Mouse (Mus musculus) liver, postnatal 0 days (tissue): ENCODE measurements around the gene Gm13030. TPM values are rescaled to one million over a fixed set of nuclear protein-coding genes. Genes with fewer than 3 reads are reported as not detected.
"Not testable (repeated sequence)": the region's sequence is repeated elsewhere in the genome, so short reads cannot be mapped to it uniquely, and the experiment has no call there.

ENCODE experiments used
- ATAC-seq: fragments of 200-750 bp; cut with Nextera tagmentation; 2 replicates; pipeline ENCODE4 v1.8.0; 2017; ENCODE audit warnings: mild to moderate bottlenecking, moderate library complexity
- DNase-seq: peaks from one replicate; pipeline ENCODE4 v3.0.0-alpha.2; 2016
- H3K27ac ChIP-seq: fragments of 300-500 bp; sonication (generic); 2 replicates; pipeline ENCODE4 v1.5.1; 2014; ENCODE audit warnings: antibody characterized with exemption, moderate library complexity, mild to moderate bottlenecking, low read depth
- H3K27me3 ChIP-seq: fragments of 300-500 bp; sonication (generic); 2 replicates; pipeline ENCODE4 v1.6.1; 2014; ENCODE audit warnings: low read length, control low read depth, mixed read lengths; ENCODE audit not compliant: insufficient read depth
- H3K36me3 ChIP-seq: fragments of 300-500 bp; sonication (generic); replicated peaks from 2 replicates; pipeline ENCODE4 v1.6.1; 2014; ENCODE audit warnings: mild to moderate bottlenecking, control low read depth, low read length, moderate library complexity, mixed read lengths; ENCODE audit not compliant: insufficient read depth
- H3K4me1 ChIP-seq: fragments of 300-500 bp; sonication (generic); 2 replicates; pipeline ENCODE4 v1.6.1; 2014; ENCODE audit warnings: antibody characterized with exemption, mild to moderate bottlenecking, control low read depth; ENCODE audit not compliant: insufficient read depth
- H3K4me2 ChIP-seq: fragments of 300-500 bp; sonication (generic); 2 replicates; pipeline ENCODE4 v1.6.1; 2014; ENCODE audit warnings: low read depth, mild to moderate bottlenecking, low read length, moderate library complexity, mixed read lengths
- H3K4me3 ChIP-seq: fragments of 300-500 bp; sonication (generic); 2 replicates; pipeline ENCODE4 v1.5.1; 2014; ENCODE audit warnings: low read depth, low read length
- H3K9ac ChIP-seq: fragments of 300-500 bp; sonication (generic); replicated peaks from 2 replicates; pipeline ENCODE4 v1.6.1; 2014; ENCODE audit warnings: mild to moderate bottlenecking, moderate library complexity
- H3K9me3 ChIP-seq: fragments of 300-500 bp; sonication (generic); 2 replicates; pipeline ENCODE4 v1.6.1; 2016; ENCODE audit warnings: mild to moderate bottlenecking, control low read depth, low read length, mixed read lengths
- CTCF ChIP-seq: sonication (generic); IDR thresholded peaks from 2 replicates; pipeline ENCODE4 v1.5.1; 2016; ENCODE audit warnings: antibody characterized with exemption, low read depth
- EP300 ChIP-seq: IDR thresholded peaks from 2 replicates; pipeline ENCODE4 v1.6.1; 2016; ENCODE audit warnings: antibody characterized with exemption, low read depth, mild to moderate bottlenecking
- WGBS: fragments of 180-500 bp; shearing (Covaris S2); extraction: QIAGEN DNeasy Blood & Tissue Kit; methylation state at CpG from one replicate; pipeline ENCODE4 v1.1.7; 2014; ENCODE audit not compliant: insufficient replicate concordance; 5-methylcytosine and 5-hydroxymethylcytosine counted together
- polyA plus RNA-seq: library from polyadenylated mRNA; unstranded; fragments of >200 nt; fragmentation: Nextera tagmentation; extraction: Ambion mirVana; gene quantifications from 2 replicates; pipeline ENCODE4 v1.2.1, GENCODE M21; 2015

Gm13030 gene
- polyA plus RNA-seq, 1 experiment from 2014 or later, result not detected

DNA sequence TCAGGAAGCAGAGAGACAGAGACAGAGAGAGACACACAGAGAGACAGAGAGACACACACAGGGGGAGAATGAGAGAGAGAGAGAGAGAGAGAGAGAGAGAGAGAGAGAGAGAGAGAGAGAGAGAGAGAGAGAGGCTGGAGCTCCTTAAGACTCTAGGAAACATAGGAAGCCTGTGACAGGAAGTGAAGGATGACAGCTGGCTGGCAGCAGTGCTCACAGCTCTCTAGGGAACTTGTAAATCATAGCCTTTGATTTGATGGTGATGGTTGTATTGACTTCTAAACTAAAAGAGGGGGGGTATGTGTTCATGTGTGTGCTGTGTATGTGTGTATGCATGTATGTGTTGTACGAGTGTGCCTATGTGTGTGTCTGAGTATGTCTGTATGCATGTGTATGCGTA lies 2.2 kb upstream of the Gm13030 start:
- H3K27me3 ChIP-seq, result no peaks in the 10 kb centered on the region
- H3K27ac ChIP-seq, result no peak overlapping the region
- H3K36me3 ChIP-seq, result no peaks in the 10 kb centered on the region
- no peaks in the 10 kb centered on the region for H3K9me3 ChIP-seq
- DNase-seq (no peak), ATAC-seq (no peak)
- H3K4me1 ChIP-seq, result no peaks in the 10 kb centered on the region
- TF ChIP-seq CTCF (no peak), EP300 (no peak)
- H3K4me3 ChIP-seq, result no peak overlapping the region
- 90% methylated on average over 2 of the region's 2 CpGs for WGBS
- H3K4me2 ChIP-seq, result no peak overlapping the region
- H3K9ac ChIP-seq, result no peak overlapping the region

DNA sequence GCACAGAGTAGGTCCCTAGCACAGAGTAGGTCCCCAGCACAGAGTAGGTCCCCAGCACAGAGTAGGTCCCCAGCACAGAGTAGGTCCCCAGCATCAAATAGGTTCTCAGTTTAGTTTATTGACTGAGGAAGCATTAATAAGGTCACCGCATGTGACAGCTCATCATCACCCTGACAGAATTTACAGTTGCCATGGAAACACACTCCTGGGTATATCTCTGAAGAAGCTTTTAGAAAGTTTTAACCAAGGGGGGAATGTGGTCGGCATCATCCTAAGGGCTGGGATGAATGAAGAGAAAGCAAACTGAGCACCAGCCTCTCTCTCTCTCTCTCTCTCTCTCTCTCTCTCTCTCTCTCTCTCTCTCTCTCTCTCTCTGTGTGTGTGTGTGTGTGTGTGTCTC lies 1.5 kb upstream of the Gm13030 start:
- DNase-seq, H3K27ac ChIP-seq, H3K4me1 ChIP-seq, H3K9me3 ChIP-seq, H3K9ac ChIP-seq, ATAC-seq, H3K4me3 ChIP-seq, H3K27me3 ChIP-seq, H3K36me3 ChIP-seq, H3K4me2 ChIP-seq: not testable (repeated sequence)
- WGBS, result 87% methylated on average over 2 of the region's 2 CpGs

DNA sequence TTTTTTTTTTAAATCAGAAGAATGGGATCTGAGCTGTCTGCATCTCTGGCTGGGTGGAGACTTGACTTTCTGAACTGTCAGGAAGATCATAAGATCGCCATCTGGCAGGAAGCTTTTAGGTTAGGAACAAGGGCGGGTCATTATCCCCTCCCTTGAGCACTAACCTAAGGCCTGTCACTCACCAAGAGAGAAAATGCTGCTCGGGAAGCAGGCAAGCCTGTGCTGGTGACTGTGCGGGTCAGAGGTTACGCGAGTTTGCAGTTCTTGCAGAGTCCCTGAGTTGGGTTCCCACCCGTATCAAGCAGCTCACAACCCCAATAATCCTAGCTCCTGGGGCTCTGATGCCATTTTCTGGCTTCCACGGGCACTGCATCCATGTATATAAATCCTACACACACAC lies 5.1 kb downstream of the Gm13030 start:
- DNase-seq, result no peak
- no peak overlapping the region for H3K4me3 ChIP-seq

DNA sequence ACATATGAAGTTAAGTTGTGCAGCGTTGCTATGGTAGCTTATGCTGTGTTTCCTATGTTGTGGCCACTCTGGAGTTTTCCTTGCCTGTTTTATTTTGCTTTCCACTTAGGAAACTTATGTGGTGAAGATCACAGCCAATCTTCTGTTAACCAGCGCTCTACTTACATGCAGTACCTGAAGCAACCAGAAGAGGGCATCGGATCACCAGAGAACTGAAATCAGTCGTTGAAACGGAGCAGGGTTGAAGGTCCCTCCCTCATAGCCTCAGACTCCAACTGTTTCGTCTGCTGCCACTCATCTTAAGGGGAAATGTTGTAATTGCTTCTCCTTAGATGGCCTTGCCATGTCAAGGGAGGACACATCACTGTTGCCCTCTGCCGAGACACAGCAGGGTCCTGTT lies 7.4 kb downstream of the Gm13030 start:
- 12% methylated on average over 7 of the region's 7 CpGs for WGBS
- H3K4me3 ChIP-seq, result no peak overlapping the region
- H3K27ac ChIP-seq, result no peak overlapping the region
- no peaks in the 10 kb centered on the region for H3K4me1 ChIP-seq
- TF ChIP-seq CTCF, result peak; percentile 91
- TF ChIP-seq EP300, result no peak
- no peaks in the 10 kb centered on the region for H3K36me3 ChIP-seq
- ATAC-seq (no peak), DNase-seq (peak; percentile 73)
- 0 out of 2 replicates have a peak, but pooled peaks cover 6% of the 10 kb centered on the region for H3K27me3 ChIP-seq
- no peaks in the 10 kb centered on the region for H3K9me3 ChIP-seq
- H3K4me2 ChIP-seq, result no peak overlapping the region
- H3K9ac ChIP-seq, result no peak overlapping the region

More for the DNA sequence above, 5.1 kb downstream of the Gm13030 start:
- H3K27ac ChIP-seq, result no peak overlapping the region
- H3K9ac ChIP-seq, result no peak overlapping the region
- H3K27me3 ChIP-seq, result 0 out of 2 replicates have a peak, but pooled peaks cover 6% of the 10 kb centered on the region
- H3K4me2 ChIP-seq, result no peak overlapping the region
- no peaks in the 10 kb centered on the region for H3K36me3 ChIP-seq
- ATAC-seq, result no peak
- no peak for TF ChIP-seq CTCF
- TF ChIP-seq EP300, result no peak
- 56% methylated on average over 8 of the region's 8 CpGs for WGBS
- no peaks in the 10 kb centered on the region for H3K4me1 ChIP-seq
- H3K9me3 ChIP-seq, result no peaks in the 10 kb centered on the region

DNA sequence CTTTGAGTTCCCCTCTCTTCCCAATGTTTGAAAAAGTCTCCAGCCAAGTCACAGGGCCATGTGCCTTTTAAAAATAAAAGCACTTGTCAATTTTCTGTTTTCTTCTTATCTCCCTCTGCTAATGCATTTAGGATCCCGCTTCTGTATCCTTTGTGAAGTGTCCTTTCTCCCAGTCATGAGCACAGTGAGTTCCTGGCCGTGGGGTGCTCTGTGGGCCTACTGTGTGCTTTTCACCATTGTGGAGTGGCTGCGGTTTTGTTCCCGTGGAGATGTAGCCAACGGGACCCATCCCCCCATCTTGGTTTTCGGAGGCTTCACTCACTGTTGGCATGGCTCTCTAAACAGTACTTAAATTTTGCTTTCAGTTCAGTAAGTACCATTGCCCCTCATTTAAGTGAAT lies 7.8 kb downstream of the Gm13030 start:
- DNase-seq, result no peak
- Histone ChIP-seq H3K9ac (no peak overlapping the region), H3K4me1 (no peaks in the 10 kb centered on the region), H3K36me3 (no peaks in the 10 kb centered on the region), H3K4me2 (no peak overlapping the region), H3K9me3 (no peaks in the 10 kb centered on the region), H3K27ac (no peak overlapping the region), H3K27me3 (0 out of 2 replicates have a peak, but pooled peaks cover 6% of the 10 kb centered on the region), H3K4me3 (no peak overlapping the region)
- TF ChIP-seq EP300 (no peak), CTCF (no peak)
- no peak for ATAC-seq
- 52% methylated on average over 6 of the region's 6 CpGs for WGBS

DNA sequence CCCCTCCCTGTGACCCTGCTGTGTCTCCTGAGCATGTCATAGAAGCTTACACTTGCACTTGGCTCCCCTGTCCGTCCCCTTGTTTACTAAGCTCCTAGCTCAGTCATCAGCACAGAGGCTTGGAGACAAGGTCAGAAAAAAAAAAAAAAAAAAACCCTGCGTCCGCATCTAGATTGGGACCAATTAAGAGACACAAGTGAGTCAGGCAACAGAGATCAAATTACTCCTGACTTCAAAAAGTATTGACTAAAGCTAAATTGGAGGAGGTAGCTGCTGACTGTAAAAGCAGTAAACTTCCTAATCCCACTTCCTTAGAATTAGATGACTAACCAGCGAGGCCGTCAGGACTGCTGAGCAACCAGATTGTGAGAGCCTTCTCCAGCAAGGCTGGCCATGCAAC lies 8.7 kb downstream of the Gm13030 start:
- 32% methylated on average over 5 of the region's 5 CpGs for WGBS
- no peak overlapping the region for H3K4me3 ChIP-seq
- H3K4me2 ChIP-seq, result no peak overlapping the region
- no peaks in the 10 kb centered on the region for H3K9me3 ChIP-seq
- no peaks in the 10 kb centered on the region for H3K36me3 ChIP-seq
- no peak for DNase-seq
- H3K9ac ChIP-seq, result no peak overlapping the region
- no peak for TF ChIP-seq EP300
- no peak for TF ChIP-seq CTCF
- H3K27me3 ChIP-seq, result 0 out of 2 replicates have a peak, but pooled peaks cover 6% of the 10 kb centered on the region
- H3K4me1 ChIP-seq, result no peaks in the 10 kb centered on the region
- H3K27ac ChIP-seq, result no peak overlapping the region
- ATAC-seq, result no peak
